Mouse (Mus musculus) myocyte (in vitro differentiated cells): ENCODE results near the gene Prkg1. TPM values are rescaled to one million over a fixed set of nuclear protein-coding genes. Genes with fewer than 3 reads are reported as not detected.

ENCODE experiments used
- H3K27me3 ChIP-seq: one replicate; pipeline ENCODE4 v1.6.1; 2011; ENCODE audit not compliant: control insufficient read depth, insufficient read depth, insufficient read length
- H3K36me3 ChIP-seq: one replicate; pipeline ENCODE4 v1.6.1; 2011; ENCODE audit not compliant: control insufficient read depth, insufficient read depth
- H3K4me2 ChIP-seq: one replicate; pipeline ENCODE4 v1.6.1; 2011; ENCODE audit warnings: low read depth, control low read depth
- H3K4me3 ChIP-seq: one replicate; pipeline ENCODE4 v1.5.1; 2011; ENCODE audit warnings: mild to moderate bottlenecking, control low read depth, moderate library complexity
- H3K79me2 ChIP-seq: one replicate; pipeline ENCODE4 v1.6.1; 2011; ENCODE audit not compliant: control insufficient read depth, insufficient read depth
- H3ac ChIP-seq: one replicate; pipeline ENCODE4 v1.6.1; 2011; ENCODE audit not compliant: control insufficient read depth, insufficient read length
- CEBPB ChIP-seq: IDR thresholded peaks from 2 replicates; pipeline ENCODE4 v1.6.1; 2011; ENCODE audit warnings: mild to moderate bottlenecking, moderate library complexity; ENCODE audit not compliant: poor library complexity, insufficient read depth, severe bottlenecking
- E2F4 ChIP-seq: IDR thresholded peaks from one replicate; pipeline ENCODE4 v1.6.1; 2011; ENCODE audit warnings: mild to moderate bottlenecking, control low read depth, moderate library complexity; ENCODE audit not compliant: insufficient read depth
- MAX ChIP-seq: IDR thresholded peaks from one replicate; pipeline ENCODE4 v1.6.1; 2011; ENCODE audit warnings: low read depth, mild to moderate bottlenecking, control low read depth
- MYOD1 ChIP-seq, 3 experiments: IDR thresholded peaks; one replicate each; pipeline ENCODE4 v1.6.1; 2011; ENCODE audit warnings: control low read depth in 2 of 3, low read depth in 2 of 3, mild to moderate bottlenecking in 2 of 3, moderate library complexity in 1 of 3; ENCODE audit not compliant: insufficient read length in 2 of 3, control insufficient read depth in 1 of 3
- MYOG ChIP-seq, 3 experiments: IDR thresholded peaks; one replicate each; pipeline ENCODE4 v1.6.1; 2011; ENCODE audit warnings: control low read depth in 2 of 3, low read depth in 2 of 3, mild to moderate bottlenecking in 2 of 3; ENCODE audit not compliant: insufficient read length in 2 of 3, control insufficient read depth in 1 of 3, insufficient read depth in 1 of 3
- POLR2A ChIP-seq: IDR thresholded peaks from one replicate; pipeline ENCODE4 v1.6.1; 2011; ENCODE audit warnings: low read depth, mild to moderate bottlenecking, control low read depth, moderate library complexity; ENCODE audit not compliant: insufficient read length
- POLR2AphosphoS2 ChIP-seq: IDR thresholded peaks from one replicate; pipeline ENCODE4 v1.6.1; 2011; ENCODE audit warnings: low read depth, control low read depth; ENCODE audit not compliant: insufficient read length
- REST ChIP-seq: IDR thresholded peaks from one replicate; pipeline ENCODE4 v1.6.1; 2011; ENCODE audit warnings: mild to moderate bottlenecking, control low read depth, moderate library complexity; ENCODE audit not compliant: insufficient read depth, insufficient read length
- SRF ChIP-seq: IDR thresholded peaks from one replicate; pipeline ENCODE4 v1.6.1; 2011; ENCODE audit warnings: low read depth; ENCODE audit not compliant: control insufficient read depth, insufficient read length
- TCF12 ChIP-seq: IDR thresholded peaks from one replicate; pipeline ENCODE4 v1.6.1; 2011; ENCODE audit warnings: mild to moderate bottlenecking, control low read depth; ENCODE audit not compliant: poor library complexity, insufficient read depth, severe bottlenecking
- TCF3 ChIP-seq: IDR thresholded peaks from one replicate; pipeline ENCODE4 v1.6.1; 2011; ENCODE audit warnings: low read depth, control low read depth; ENCODE audit not compliant: insufficient read length
- USF1 ChIP-seq: IDR thresholded peaks from one replicate; pipeline ENCODE4 v1.6.1; 2011; ENCODE audit warnings: low read depth, mild to moderate bottlenecking, control low read depth, moderate library complexity
- polyA plus RNA-seq: library from polyadenylated mRNA; unstranded; fragments of >200 nt; fragmentation: generic; extraction: Trizol; gene quantifications from one replicate; pipeline ENCODE4 v1.2.1, GENCODE M21; 2012; ENCODE audit warnings: missing spikeins

The Prkg1 gene
- polyA plus RNA-seq, 1 experiment, result 1.7 TPM

DNA sequence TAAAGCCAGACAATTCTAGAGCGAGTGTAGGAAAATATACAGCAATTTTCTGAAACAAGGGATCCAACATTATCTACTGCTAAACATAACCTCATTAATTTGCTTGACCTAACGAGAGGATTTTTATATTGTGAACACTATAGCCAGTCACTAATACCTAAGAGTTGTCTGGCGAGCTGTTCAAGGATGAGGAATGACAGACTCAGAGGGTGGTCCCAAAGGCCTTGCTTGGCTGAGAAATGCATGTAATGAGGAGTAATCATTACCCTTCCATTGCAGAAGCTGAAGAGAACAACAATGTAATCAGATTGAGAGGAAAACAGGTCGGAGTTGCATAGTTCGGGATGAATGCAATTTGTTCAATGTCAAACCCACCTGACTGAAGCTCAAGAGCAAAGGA lies 174.1 kb downstream of the Prkg1 start:
- Histone ChIP-seq H3K79me2 (no peaks in the 10 kb centered on the region), H3ac (no peak overlapping the region), H3K27me3 (no peaks in the 10 kb centered on the region), H3K4me2 (no peak overlapping the region), H3K36me3 (no peaks in the 10 kb centered on the region), H3K4me3 (no peak overlapping the region)
- TF ChIP-seq TCF3 (no peak), CEBPB (no peak), MYOG (IDR thresholded peaks at IDR 0.05; ENCODE audit: control insufficient read depth in 1 of 3, insufficient read depth in 1 of 3, insufficient read length in 2 of 3, low read depth in 2 of 3) (no peak), POLR2AphosphoS2 (no peak), MYOD1 (IDR thresholded peaks at IDR 0.05; ENCODE audit: control insufficient read depth in 1 of 3, insufficient read length in 2 of 3, low read depth in 2 of 3) (no peak)

DNA sequence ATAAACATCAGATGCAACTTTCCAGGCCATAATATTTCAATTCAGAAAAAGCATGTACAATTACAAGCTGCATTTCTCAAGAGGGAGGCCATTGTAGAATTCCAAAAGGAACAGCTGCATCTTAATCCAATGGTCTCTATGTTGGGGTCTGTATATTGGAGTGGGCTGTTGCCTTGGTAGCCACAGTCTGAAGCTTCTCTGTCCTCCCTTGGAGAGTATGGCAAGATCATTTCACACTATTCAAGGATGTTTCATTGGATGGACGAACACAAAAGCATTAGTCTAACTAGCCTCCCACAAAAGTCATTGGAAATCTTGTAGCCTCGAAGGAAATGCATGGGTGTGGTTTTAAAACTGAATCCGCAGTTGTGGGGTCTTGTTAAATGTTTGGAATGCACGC lies 187.7 kb downstream of the Prkg1 start:
- H3K4me2 ChIP-seq, result no peak overlapping the region
- no peaks in the 10 kb centered on the region for H3K27me3 ChIP-seq
- no peak overlapping the region for H3ac ChIP-seq
- no peak overlapping the region for H3K4me3 ChIP-seq
- TF ChIP-seq POLR2A (no peak), MYOD1 (IDR thresholded peaks at IDR 0.05; ENCODE audit: control insufficient read depth in 1 of 3, insufficient read length in 2 of 3, low read depth in 2 of 3) (no peak)
- no peaks in the 10 kb centered on the region for H3K36me3 ChIP-seq
- no peaks in the 10 kb centered on the region for H3K79me2 ChIP-seq

DNA sequence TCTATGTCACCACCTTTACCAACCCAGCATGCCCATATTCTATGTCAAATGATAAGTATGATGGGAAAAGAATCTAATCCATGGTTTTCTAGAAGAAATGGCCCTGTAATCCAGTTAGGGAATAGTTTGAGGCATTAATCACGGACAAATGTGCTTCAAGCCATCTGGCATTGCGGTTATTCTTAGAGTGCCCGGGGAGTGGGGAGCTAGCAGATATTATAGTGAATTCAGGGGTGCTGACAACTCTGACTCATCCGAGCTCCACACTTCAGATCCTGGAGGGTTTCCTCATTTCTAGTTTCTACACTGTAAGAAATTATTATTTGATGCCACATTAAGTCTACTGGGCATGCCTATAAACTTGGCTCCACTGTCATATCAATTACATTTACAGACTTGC lies 200.5 kb downstream of the Prkg1 start:
- TF ChIP-seq SRF (no peak), MAX (no peak), E2F4 (no peak), TCF3 (no peak), REST (no peak), POLR2AphosphoS2 (no peak), TCF12 (no peak), CEBPB (no peak), USF1 (no peak)

DNA sequence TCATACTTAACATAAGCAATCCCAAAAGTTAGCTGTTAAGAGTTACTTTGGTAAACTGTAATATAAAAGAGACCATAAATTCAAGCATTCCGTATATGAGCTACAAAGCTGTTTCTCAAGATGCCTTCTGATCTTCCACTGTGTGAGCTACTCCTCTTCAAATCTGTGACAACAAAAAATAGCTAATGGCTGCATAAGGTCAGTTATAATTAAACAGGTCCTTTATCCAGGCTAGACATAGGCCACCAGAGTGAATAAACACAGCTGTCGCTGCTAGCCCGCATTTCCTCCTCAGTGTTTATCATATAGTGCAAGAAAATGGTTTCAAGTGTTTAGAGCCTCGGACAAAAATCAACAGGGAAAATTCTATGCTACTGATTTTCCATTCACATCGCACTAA lies 218.8 kb downstream of the Prkg1 start:
- Histone ChIP-seq H3K36me3 (no peaks in the 10 kb centered on the region), H3ac (no peak overlapping the region), H3K27me3 (no peaks in the 10 kb centered on the region), H3K79me2 (no peaks in the 10 kb centered on the region), H3K4me3 (no peak overlapping the region), H3K4me2 (no peak overlapping the region)
- TF ChIP-seq TCF3 (no peak), SRF (no peak), POLR2AphosphoS2 (no peak), MYOD1 (IDR thresholded peaks at IDR 0.05; ENCODE audit: control insufficient read depth in 1 of 3, insufficient read length in 2 of 3, low read depth in 2 of 3) (no peak), USF1 (no peak), REST (no peak), POLR2A (no peak), MAX (no peak)

More for the DNA sequence above, 200.5 kb downstream of the Prkg1 start:
- Histone ChIP-seq H3K27me3 (no peaks in the 10 kb centered on the region), H3K79me2 (no peaks in the 10 kb centered on the region), H3K36me3 (no peaks in the 10 kb centered on the region), H3K4me2 (no peak overlapping the region), H3K4me3 (no peak overlapping the region), H3ac (no peak overlapping the region)

DNA sequence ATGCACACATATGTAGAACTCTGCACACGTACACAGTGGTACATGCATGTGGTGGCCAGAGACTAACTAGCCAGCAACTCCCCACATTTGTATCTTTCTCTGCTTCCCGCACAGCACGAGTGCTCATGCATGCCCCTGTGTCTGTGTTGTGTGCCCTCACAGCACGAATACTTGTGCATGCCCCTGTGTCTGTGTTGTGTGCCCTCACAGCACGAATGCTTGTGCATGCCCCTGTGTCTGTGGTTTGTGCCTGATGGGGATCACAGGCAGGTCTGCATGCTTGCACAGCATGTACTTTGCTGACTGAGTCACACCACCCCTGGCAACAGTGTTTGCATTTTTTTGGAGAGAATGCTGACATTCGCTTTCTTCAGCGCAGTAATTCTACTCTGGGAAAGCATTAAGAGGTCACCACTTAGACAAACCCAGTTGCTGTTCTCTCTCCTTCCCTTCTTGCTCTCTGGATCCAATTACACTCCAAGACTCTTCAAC lies 233.5 kb downstream of the Prkg1 start:
- H3K27me3 ChIP-seq, result no peaks in the 10 kb centered on the region
- no peaks in the 10 kb centered on the region for H3K79me2 ChIP-seq
- no peak overlapping the region for H3K4me3 ChIP-seq
- no peak overlapping the region for H3K4me2 ChIP-seq
- TF ChIP-seq SRF (no peak), TCF12 (no peak), MYOD1 (IDR thresholded peaks at IDR 0.05; ENCODE audit: control insufficient read depth in 1 of 3, insufficient read length in 2 of 3, low read depth in 2 of 3) (peak in 1 of 3 experiments; percentile 16)
- H3ac ChIP-seq, result no peak overlapping the region
- H3K36me3 ChIP-seq, result no peaks in the 10 kb centered on the region

DNA sequence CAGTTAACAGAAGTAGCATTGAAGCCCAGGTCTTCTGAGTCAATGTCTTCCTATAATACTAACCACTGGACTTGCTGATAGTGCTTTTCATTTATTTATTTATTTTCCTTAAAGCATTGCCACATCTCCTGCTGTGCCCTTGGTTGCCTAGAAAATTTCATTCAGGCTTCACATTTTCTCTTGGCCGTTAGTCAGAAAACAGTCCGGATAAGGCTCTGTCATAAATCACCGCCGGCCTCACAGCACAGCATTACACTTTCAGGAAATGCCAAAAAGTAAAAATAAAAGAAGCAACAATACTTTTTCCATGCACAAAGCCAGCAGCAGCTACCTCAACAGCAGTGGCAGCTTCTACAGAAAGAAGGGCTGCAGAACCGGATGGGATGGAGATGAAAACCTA lies 234.2 kb downstream of the Prkg1 start:
- Histone ChIP-seq H3K4me3 (no peak overlapping the region), H3K79me2 (no peaks in the 10 kb centered on the region), H3ac (no peak overlapping the region), H3K27me3 (no peaks in the 10 kb centered on the region), H3K4me2 (no peak overlapping the region), H3K36me3 (no peaks in the 10 kb centered on the region)
- TF ChIP-seq POLR2A, result no peak
- no peak for TF ChIP-seq MAX
